ENCODE assay signal across 8 mouse cellular contexts in genomic region chr16:30512375-30513049, GRCm38 (mm10). TPM values are rescaled to one million over a fixed set of nuclear protein-coding genes. Genes with fewer than 3 reads are reported as not detected.
A peak's percentile ranks its signal among the peaks of the same experiment; 100 is the strongest.
DNase-seq lines count a peak whose midpoint lies in the region; ATAC-seq lines count a peak whose summit lies in the region.

No protein-coding gene starts in this region.

- DNase-seq in brain, adult 2 months (ENCODE audit: low read depth, low spot score), result peak; percentile 24
- DNase-seq in kidney, adult 8-10 months, result peak; percentile 81 to 84
- peak; percentile 65 for DNase-seq in mesoderm, embryonic 11.5 days (ENCODE audit: low read depth, low spot score)
- no peak for DNase-seq in gastrocnemius, postnatal 25 days
- no peak for DNase-seq in layer of hippocampus, adult 9-10 months (ENCODE audit: low spot score)
- DNase-seq in gastrocnemius, adult 8-10 months (ENCODE audit: low spot score in 2 of 2), result no peak

- H3K4me1 ChIP-seq in megakaryocyte, embryonic 14.5 days, result peaks cover 28% of the 10 kb centered on the region

- peaks cover 25% of the 10 kb centered on the region for H3K9me3 ChIP-seq in megakaryocyte, embryonic 14.5 days

- H3K27me3 ChIP-seq in megakaryocyte, embryonic 14.5 days (replicated peaks), result peaks cover 19% of the 10 kb centered on the region

- peaks cover 5% of the 10 kb centered on the region for H3K36me3 ChIP-seq in megakaryocyte, embryonic 14.5 days (replicated peaks; ENCODE audit: low read length)

- peak overlapping the region; percentile 51 for H3K4me3 ChIP-seq in megakaryocyte, embryonic 14.5 days (replicated peaks)

- no peak for ATAC-seq in megakaryocyte, adult 5-6 weeks (ENCODE audit: poor library complexity, severe bottlenecking)

RNA-seq across cellular contexts. Expression of gene Tmem44, which starts 38.1 kb away (rescaled TPM):
- 0.45 TPM in 1 of 2 replicates, not detected in the other for polyA plus RNA-seq in megakaryocyte, embryonic 14.5 days (2012; ENCODE audit: insufficient read depth, low replicate concordance)
- total RNA-seq in megakaryocyte, adult 5-6 weeks (2015), result not detected in 2 replicates
- total RNA-seq in megakaryocyte, adult 5-6 weeks (2017), result 0.04 TPM in 2 replicates
- 1 to 10 TPM; 2.3 to 2.5 TPM for total RNA-seq in gastrocnemius, postnatal 25 days (2021)
- 1 to 10 TPM in 3 of 4 experiments, under 1 TPM in 1; 0.82 to 1.6 (median 1.3) TPM for total RNA-seq in gastrocnemius, adult 8-10 months (2022)

Comparison
In these comparisons a context has a peak if more than half of its experiments do, and no peak if none do; other contexts are left out.
1. DNase-seq: peak in brain, adult 2 months (single experiment), kidney, adult 8-10 months (2 of 2) and mesoderm, embryonic 11.5 days (single experiment); none in gastrocnemius, postnatal 25 days (single experiment), layer of hippocampus, adult 9-10 months (single experiment) and gastrocnemius, adult 8-10 months (0 of 2).